Mouse (Mus musculus) hindlimb bud, embryonic 11.5 days (tissue): ENCODE data around the gene Lrit3.
A peak's percentile ranks its signal among the peaks of the same experiment; 100 is the strongest.

Source experiments
- DNase-seq: peaks from one replicate; pipeline ENCODE4 v3.0.0-alpha.2; 2012; ENCODE audit warnings: low read depth, low spot score; ENCODE audit errors: extremely low spot score

Gene Lrit3

GRCm38 (mm10) chr3:129803765-129804164, at the start of gene Lrit3:
Lrit3 (minus strand) TSS chr3:129804030.
- DNase-seq: no peak

GRCm38 (mm10) chr3:129846846-129847245, 43.0 kb upstream of the Lrit3 start:
- no peak for DNase-seq

- no peak for DNase-seq
Observed at GRCm38 (mm10) chr3:129845868-129846267, 42.0 kb upstream of the Lrit3 start.

- no peak for DNase-seq
Observed at GRCm38 (mm10) chr3:129838017-129838416, 34.2 kb upstream of the Lrit3 start.

GRCm38 (mm10) chr3:129836965-129837364, 33.1 kb upstream of the Lrit3 start:
- no peak for DNase-seq

- no peak for DNase-seq
Observed at GRCm38 (mm10) chr3:129836051-129836697, 32.3 kb upstream of the Lrit3 start.

GRCm38 (mm10) chr3:129835388-129835934, 31.6 kb upstream of the Lrit3 start, which contains the start of gene Cfi:
Cfi (plus strand) TSS chr3:129835884.
- no peak for DNase-seq

- peak; percentile 90 for DNase-seq
Observed at GRCm38 (mm10) chr3:129831035-129831568, 27.3 kb upstream of the Lrit3 start, which contains the start of gene Gar1. Gar1 (minus strand) TSS chr3:129831396.

GRCm38 (mm10) chr3:129830626-129831025, 26.8 kb upstream of the Lrit3 start:
- DNase-seq: no peak

- no peak for DNase-seq
Observed at GRCm38 (mm10) chr3:129827691-129828090, 23.9 kb upstream of the Lrit3 start.

- DNase-seq: no peak
Observed at GRCm38 (mm10) chr3:129826691-129827090, 22.9 kb upstream of the Lrit3 start.

- DNase-seq: no peak
Observed at GRCm38 (mm10) chr3:129824891-129825290, 21.1 kb upstream of the Lrit3 start.

GRCm38 (mm10) chr3:129824146-129824545, 20.3 kb upstream of the Lrit3 start:
- no peak for DNase-seq

- peak; percentile 14 for DNase-seq
Observed at GRCm38 (mm10) chr3:129823293-129823692, 19.5 kb upstream of the Lrit3 start.

GRCm38 (mm10) chr3:129822206-129822775, 18.5 kb upstream of the Lrit3 start, which contains the start of gene Rrh:
Rrh (minus strand) TSS chr3:129822587.
- no peak for DNase-seq

- no peak for DNase-seq
Observed at GRCm38 (mm10) chr3:129821736-129822135, 17.9 kb upstream of the Lrit3 start.

GRCm38 (mm10) chr3:129820847-129821246, 17.0 kb upstream of the Lrit3 start:
- DNase-seq: no peak

- DNase-seq: no peak
Observed at GRCm38 (mm10) chr3:129799011-129799410, 4.8 kb downstream of the Lrit3 start.

- DNase-seq: no peak
Observed at GRCm38 (mm10) chr3:129798551-129798950, 5.3 kb downstream of the Lrit3 start.

- no peak for DNase-seq
Observed at GRCm38 (mm10) chr3:129797341-129797740, 6.5 kb downstream of the Lrit3 start.

- no peak for DNase-seq
Observed at GRCm38 (mm10) chr3:129793801-129794200, 10.0 kb downstream of the Lrit3 start.

- DNase-seq: no peak
Observed at GRCm38 (mm10) chr3:129782746-129783145, 21.1 kb downstream of the Lrit3 start.
